Mouse (Mus musculus) inflammation-experienced regulatory T-cells, adult 6 months (primary cell): ENCODE measurements around the gene Gm17387. TPM values are rescaled to one million over a fixed set of nuclear protein-coding genes. Genes with fewer than 3 reads are reported as not detected.

Experiments used
- ATAC-seq: one replicate; pipeline ENCODE4 v1.8.0; 2017
- polyA plus RNA-seq, 3 experiments: library from polyadenylated mRNA; unstranded; fragments of 100-300 nt; shearing (Covaris generic); gene quantifications; one replicate each; pipeline ENCODE4 v1.2.1; 2017

Gm17387 gene
- polyA plus RNA-seq, 3 experiments from 2014 or later = not detected

DNA sequence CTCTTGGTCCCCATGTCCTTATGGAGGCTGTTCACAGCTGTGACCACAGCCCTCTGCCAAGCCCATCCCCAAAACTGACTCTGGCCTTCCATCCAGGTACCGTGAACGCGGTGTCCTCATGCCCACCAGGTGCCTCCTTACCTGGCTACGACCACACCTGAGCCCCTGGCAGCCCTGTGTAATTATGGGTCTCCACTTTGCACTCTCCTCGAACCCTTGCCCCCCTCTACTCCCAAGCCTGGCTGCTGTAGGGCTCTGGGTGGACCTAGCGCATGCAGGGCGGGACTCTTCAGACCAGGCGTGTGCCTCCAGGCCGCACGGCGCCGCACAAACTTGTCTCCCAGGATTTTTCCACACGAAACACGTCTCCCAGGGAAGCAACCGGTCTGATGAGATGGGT lies 48.9 kb downstream of the Gm17387 start, which contains the start of gene Pkp3:
Pkp3 (plus strand) TSS at position 378 of the 400 bp plus-strand sequence.
- ATAC-seq = no peak

DNA sequence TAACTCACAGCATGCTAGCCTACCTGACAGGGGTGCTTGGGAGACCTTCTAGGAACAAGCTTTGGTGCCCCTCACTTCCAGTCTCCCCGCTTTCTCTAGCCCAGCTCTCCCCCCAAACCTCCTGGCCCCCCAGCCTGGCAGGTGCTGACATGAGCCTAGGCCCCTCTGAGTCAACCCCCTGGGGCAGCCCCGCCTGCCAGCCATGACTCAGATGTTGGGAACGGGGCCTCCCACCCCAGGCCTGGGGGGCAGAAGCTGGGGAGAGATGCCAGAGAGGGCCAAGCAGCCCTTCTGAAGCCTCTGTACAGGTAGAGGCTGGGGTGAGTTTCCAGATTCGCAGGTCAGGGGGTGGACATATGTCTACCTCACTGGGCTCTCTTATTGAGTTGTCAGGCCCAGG lies 49.9 kb downstream of the Gm17387 start:
- ATAC-seq = no peak

Other genes starting within 250 kb of the Gm17387 start
- gene Syce1, start 241.3 kb upstream of the Gm17387 start, polyA plus RNA-seq = not detected
- under 1 TPM in 2 of 3 experiments, not detected in 1; 0.40 TPM for gene Zfp941, start 207.0 kb upstream of the Gm17387 start, polyA plus RNA-seq
- gene Urah, start 194.1 kb upstream of the Gm17387 start, polyA plus RNA-seq = not detected
- gene Scgb1c1, start 183.6 kb upstream of the Gm17387 start, polyA plus RNA-seq = not detected
- not detected for gene Odf3, start 181.3 kb upstream of the Gm17387 start, polyA plus RNA-seq
- not detected for gene Gm45785, start 172.8 kb upstream of the Gm17387 start, polyA plus RNA-seq
- gene Ric8a, start 172.2 kb upstream of the Gm17387 start, polyA plus RNA-seq = 10 to 100 TPM; 57.0 to 69.1 (median 66.3) TPM
- 10 to 100 TPM; 43.0 to 59.7 (median 53.0) TPM for gene Bet1l, start 171.6 kb upstream of the Gm17387 start, polyA plus RNA-seq
- 100 to 1,000 TPM in 2 of 3 experiments, 10 to 100 TPM in 1; 98.5 to 206 (median 105) TPM for gene Psmd13, start 147.2 kb upstream of the Gm17387 start, polyA plus RNA-seq
- 10 to 100 TPM in 2 of 3 experiments, 1 to 10 TPM in 1; 9.1 to 10.8 (median 10.6) TPM for gene Sirt3, start 146.8 kb upstream of the Gm17387 start, polyA plus RNA-seq
- gene Cox8b, start 128.7 kb upstream of the Gm17387 start, polyA plus RNA-seq = not detected
- gene Nlrp6, start 108.2 kb upstream of the Gm17387 start, polyA plus RNA-seq = not detected
- 10 to 100 TPM; 16.6 to 22.5 (median 18.2) TPM for gene Pgghg, start 87.7 kb upstream of the Gm17387 start, polyA plus RNA-seq
- under 1 TPM in 1 of 3 experiments, not detected in 2; 0.46 TPM for gene Ifitm5, start 78.8 kb upstream of the Gm17387 start, polyA plus RNA-seq
- gene Gm45717, start 73.2 kb upstream of the Gm17387 start, polyA plus RNA-seq = not detected
- 10 to 100 TPM; 60.0 to 93.0 (median 74.2) TPM for gene Ifitm2, start 73.1 kb upstream of the Gm17387 start, polyA plus RNA-seq
- 1 to 10 TPM in 1 of 3 experiments, under 1 TPM in 1, not detected in 1; 0.54 to 6.6 TPM for gene Ifitm1, start 61.9 kb upstream of the Gm17387 start, polyA plus RNA-seq
- 10 to 100 TPM in 1 of 3 experiments, 1 to 10 TPM in 2; 2.7 to 11.2 (median 3.0) TPM for gene Ifitm3, start 18.4 kb upstream of the Gm17387 start, polyA plus RNA-seq
- gene Ifitm6, start 11.2 kb upstream of the Gm17387 start, polyA plus RNA-seq = under 1 TPM in 1 of 3 experiments, not detected in 2; 0.94 TPM
- 10 to 100 TPM; 11.1 to 13.1 (median 12.5) TPM for gene B4galnt4, start 32.0 kb downstream of the Gm17387 start, polyA plus RNA-seq
- gene Pkp3, start 49.1 kb downstream of the Gm17387 start, polyA plus RNA-seq = 100 to 1,000 TPM; 413 to 487 (median 426) TPM
- gene Sigirr, start 71.4 kb downstream of the Gm17387 start, polyA plus RNA-seq = 100 to 1,000 TPM; 149 to 208 (median 206) TPM
- not detected for gene Ano9, start 88.7 kb downstream of the Gm17387 start, polyA plus RNA-seq
- 1 to 10 TPM; 6.2 to 9.3 (median 7.0) TPM for gene Ptdss2, start 93.3 kb downstream of the Gm17387 start, polyA plus RNA-seq
- 100 to 1,000 TPM; 135 to 147 (median 143) TPM for gene Rnh1, start 143.7 kb downstream of the Gm17387 start, polyA plus RNA-seq
- 1 to 10 TPM; 1.5 to 6.2 (median 4.6) TPM for gene Hras, start 164.9 kb downstream of the Gm17387 start, polyA plus RNA-seq
- 1 to 10 TPM; 1.3 to 2.2 (median 1.7) TPM for gene Lrrc56, start 165.0 kb downstream of the Gm17387 start, polyA plus RNA-seq
- gene Lmntd2, start 184.9 kb downstream of the Gm17387 start, polyA plus RNA-seq = 10 to 100 TPM in 1 of 3 experiments, 1 to 10 TPM in 2; 4.6 to 11.3 (median 8.5) TPM
- gene Rassf7, start 186.7 kb downstream of the Gm17387 start, polyA plus RNA-seq = 10 to 100 TPM in 2 of 3 experiments, 1 to 10 TPM in 1; 9.2 to 15.0 (median 13.7) TPM
- 10 to 100 TPM; 40.5 to 51.6 (median 46.7) TPM for gene Phrf1, start 199.7 kb downstream of the Gm17387 start, polyA plus RNA-seq
- gene Irf7, start 237.3 kb downstream of the Gm17387 start, polyA plus RNA-seq = 100 to 1,000 TPM in 2 of 3 experiments, 10 to 100 TPM in 1; 95.5 to 112 (median 100) TPM
- not detected for gene Cdhr5, start 247.7 kb downstream of the Gm17387 start, polyA plus RNA-seq